Mouse (Mus musculus) adrenal gland, postnatal 10 days (tissue): ENCODE measurements around the gene Ttc29. TPM values are rescaled to one million over a fixed set of nuclear protein-coding genes. Genes with fewer than 3 reads are reported as not detected.

Experiments used
- DNase-seq: peaks from one replicate; pipeline ENCODE4 v3.0.0; 2021; ENCODE audit warnings: mixed read lengths
- long read RNA-seq, 2 experiments: library from polyadenylated mRNA; stranded (forward); transcript quantifications; one replicate each; pipeline ENCODE4 v2.0.0; 2021
- total RNA-seq, 2 experiments: library from RNA; stranded (reverse); gene quantifications; 2 replicates each; pipeline ENCODE4 v1.2.3; 2021

Gene Ttc29
- total RNA-seq: not detected
- long read RNA-seq, experiment 1: 0 reads
- long read RNA-seq, experiment 2: 0 reads

GRCm38 (mm10) chr8:78213074-78213473 lies at the start of gene Ttc29:
Ttc29 (plus strand) TSS chr8:78213297.
- DNase-seq: peak; percentile 8

GRCm38 (mm10) chr8:78171351-78171750 lies 41.7 kb upstream of the Ttc29 start:
- DNase-seq: no peak

GRCm38 (mm10) chr8:78182654-78183053 lies 30.4 kb upstream of the Ttc29 start:
- DNase-seq: no peak

- DNase-seq: no peak
Measured at GRCm38 (mm10) chr8:78183414-78183813, 29.7 kb upstream of the Ttc29 start.

GRCm38 (mm10) chr8:78187087-78187486 lies 26.0 kb upstream of the Ttc29 start:
- DNase-seq: no peak

- peak; percentile 12 for DNase-seq
Measured at GRCm38 (mm10) chr8:78204229-78204628, 8.9 kb upstream of the Ttc29 start.

- no peak for DNase-seq
Measured at GRCm38 (mm10) chr8:78210424-78210823, 2.7 kb upstream of the Ttc29 start.

- no peak for DNase-seq
Measured at GRCm38 (mm10) chr8:78214645-78215044, 1.5 kb downstream of the Ttc29 start.

- DNase-seq: no peak
Measured at GRCm38 (mm10) chr8:78226087-78226486, 13.0 kb downstream of the Ttc29 start.

- DNase-seq: no peak
Measured at GRCm38 (mm10) chr8:78230721-78231120, 17.6 kb downstream of the Ttc29 start.

GRCm38 (mm10) chr8:78232870-78233707 lies 20.0 kb downstream of the Ttc29 start:
- DNase-seq: no peak

- DNase-seq: no peak
Measured at GRCm38 (mm10) chr8:78233708-78234201, 20.7 kb downstream of the Ttc29 start.

GRCm38 (mm10) chr8:78237972-78238675 lies 25.0 kb downstream of the Ttc29 start:
- DNase-seq: peak; percentile 28

GRCm38 (mm10) chr8:78251115-78251514 lies 38.0 kb downstream of the Ttc29 start:
- DNase-seq: no peak

- no peak for DNase-seq
Measured at GRCm38 (mm10) chr8:78254374-78254773, 41.3 kb downstream of the Ttc29 start.

- DNase-seq: no peak
Measured at GRCm38 (mm10) chr8:78255011-78255410, 41.9 kb downstream of the Ttc29 start.

- no peak for DNase-seq
Measured at GRCm38 (mm10) chr8:78265506-78265905, 52.4 kb downstream of the Ttc29 start.

- DNase-seq: no peak
Measured at GRCm38 (mm10) chr8:78266231-78266630, 53.1 kb downstream of the Ttc29 start.

- no peak for DNase-seq
Measured at GRCm38 (mm10) chr8:78267894-78268411, 54.9 kb downstream of the Ttc29 start.

- peak; percentile 23 for DNase-seq
Measured at GRCm38 (mm10) chr8:78269281-78269680, 56.2 kb downstream of the Ttc29 start.

- DNase-seq: no peak
Measured at GRCm38 (mm10) chr8:78271391-78271790, 58.3 kb downstream of the Ttc29 start.

GRCm38 (mm10) chr8:78276120-78276519 lies 63.0 kb downstream of the Ttc29 start:
- DNase-seq: no peak

GRCm38 (mm10) chr8:78277411-78277810 lies 64.3 kb downstream of the Ttc29 start:
- no peak for DNase-seq
